Mouse (Mus musculus): Measurements from ENCODE around the gene Armh3. TPM values are rescaled to one million over a fixed set of nuclear protein-coding genes. Genes with fewer than 3 reads are reported as not detected.

The Armh3 gene
- total RNA-seq (2021): 10 to 100 TPM; 16.7 to 17.2 TPM

GRCm38 (mm10) chr19:45997785-45998693 lies at the start of gene Armh3:
Armh3 (minus strand) TSS chr19:45998488.
- intact Hi-C loops (cut with DNase I): no loop called here
- DNase-seq: peak; percentile 95

DNA sequence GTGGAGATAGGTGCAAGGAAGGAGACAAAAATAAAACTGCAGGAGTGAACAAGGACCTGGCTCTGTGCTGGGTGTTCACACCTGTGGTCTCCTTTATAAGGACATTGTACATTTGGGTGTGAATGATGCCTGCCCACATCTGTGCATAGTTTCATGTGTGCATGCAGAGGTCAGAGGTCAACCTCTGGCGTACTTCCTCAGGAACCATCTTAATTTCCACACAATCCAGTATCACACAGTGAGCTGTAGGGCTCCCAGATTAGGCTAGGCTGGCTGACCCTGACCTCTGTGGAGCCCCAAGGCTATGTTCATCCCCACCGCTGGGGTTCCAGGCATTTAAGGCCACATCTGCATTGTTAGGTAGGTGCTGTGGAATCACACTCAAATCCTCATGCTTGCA lies 49.1 kb upstream of the Armh3 start:
- intact Hi-C loops (cut with DNase I): no loop called here
- DNase-seq: no peak

- intact Hi-C loops (cut with DNase I): no loop called here
- DNase-seq: no peak
Observed at GRCm38 (mm10) chr19:46046621-46047025, 48.3 kb upstream of the Armh3 start.

GRCm38 (mm10) chr19:46045696-46046311 lies 47.5 kb upstream of the Armh3 start:
- peak; percentile 75 for DNase-seq
- intact Hi-C loops (cut with DNase I): no loop called here

DNA sequence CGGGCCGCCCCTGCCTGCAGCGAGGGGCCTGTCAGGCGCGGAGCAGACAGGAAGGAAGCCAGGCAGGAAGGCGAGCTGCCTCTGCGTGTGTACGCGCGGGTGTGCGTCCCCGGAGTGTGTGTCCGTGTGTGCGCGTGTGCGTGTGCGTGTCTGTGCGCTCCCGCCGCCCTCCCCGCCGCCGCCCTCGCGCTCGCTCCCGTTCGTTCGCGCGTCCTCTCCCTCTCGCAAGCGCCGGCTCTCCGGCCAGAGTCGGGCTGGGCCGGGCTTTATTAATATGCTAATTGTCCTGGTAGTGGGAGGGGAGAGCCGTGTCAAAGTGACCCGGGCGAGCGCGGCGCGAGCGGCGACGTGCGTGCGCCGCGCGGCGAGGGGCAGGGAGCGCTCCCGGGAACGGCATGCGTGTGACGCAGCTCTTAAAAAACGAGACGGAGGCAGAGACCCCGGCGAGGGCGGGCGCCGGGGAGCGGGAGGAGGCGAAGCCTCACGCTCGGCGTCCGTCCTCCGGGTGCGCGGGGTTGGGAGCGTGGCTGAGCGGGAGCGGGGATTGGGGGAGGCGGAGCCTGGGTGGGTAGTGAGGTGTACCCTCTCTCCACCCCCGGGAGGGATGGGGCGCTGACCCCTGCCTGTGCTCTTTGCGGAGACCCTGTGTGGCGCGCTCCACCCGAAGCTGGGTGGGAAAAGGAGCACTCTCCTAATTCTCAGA lies 46.9 kb upstream of the Armh3 start, which contains the start of gene Ldb1:
Gene Ldb1 (minus strand): TSS at position 222 of the 703 bp plus-strand sequence.
- intact Hi-C loops (cut with DNase I): no loop called here
- peak; percentile 91 to 92 for DNase-seq

- intact Hi-C loops (cut with DNase I): no loop called here
Observed at GRCm38 (mm10) chr19:46044271-46044992, 46.1 kb upstream of the Armh3 start, which contains the start of gene Pprc1. Pprc1 (plus strand) TSS chr19:46044886.

GRCm38 (mm10) chr19:46043380-46043779 lies 45.1 kb upstream of the Armh3 start:
- peak; percentile 56 to 60 for DNase-seq
- intact Hi-C loops (cut with DNase I): no loop called here

More at GRCm38 (mm10) chr19:46044271-46044992, 46.1 kb upstream of the Armh3 start, which contains the start of gene Pprc1:
- peak; percentile 64 to 76 for DNase-seq

GRCm38 (mm10) chr19:46042476-46043011 lies 44.3 kb upstream of the Armh3 start:
- intact Hi-C loops (cut with DNase I): no loop called here
- DNase-seq: peak in 1 of 2 experiments; percentile 50

DNA sequence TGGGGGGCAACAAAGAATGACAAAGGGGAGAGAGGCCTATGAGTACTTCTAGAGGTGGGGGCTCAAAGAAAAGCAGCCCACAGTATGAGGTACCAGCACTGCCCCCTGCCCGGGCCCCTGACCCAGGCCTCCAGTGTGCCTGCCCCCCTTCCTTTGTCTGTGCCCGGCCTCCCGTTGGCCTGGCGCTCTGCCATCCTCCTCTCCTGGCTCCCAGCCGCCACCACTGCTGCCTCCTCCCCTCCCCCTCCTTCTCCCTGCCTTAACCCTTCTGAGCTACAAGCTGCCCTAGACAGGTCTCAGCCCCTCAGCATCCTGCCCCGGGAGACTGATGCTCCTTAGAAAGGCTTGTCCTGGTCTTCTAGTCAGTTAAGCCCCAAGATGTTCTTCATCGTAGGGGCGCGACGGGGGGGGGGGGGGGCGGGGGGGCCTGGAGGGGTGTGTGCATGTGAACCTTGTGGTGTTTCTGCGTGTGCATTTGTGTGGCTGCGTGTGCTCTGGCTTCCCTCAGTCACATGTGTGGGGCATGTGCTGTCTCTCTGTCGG lies 43.7 kb upstream of the Armh3 start:
- intact Hi-C loops (cut with DNase I): no loop called here
- DNase-seq: peak; percentile 92 to 93

DNA sequence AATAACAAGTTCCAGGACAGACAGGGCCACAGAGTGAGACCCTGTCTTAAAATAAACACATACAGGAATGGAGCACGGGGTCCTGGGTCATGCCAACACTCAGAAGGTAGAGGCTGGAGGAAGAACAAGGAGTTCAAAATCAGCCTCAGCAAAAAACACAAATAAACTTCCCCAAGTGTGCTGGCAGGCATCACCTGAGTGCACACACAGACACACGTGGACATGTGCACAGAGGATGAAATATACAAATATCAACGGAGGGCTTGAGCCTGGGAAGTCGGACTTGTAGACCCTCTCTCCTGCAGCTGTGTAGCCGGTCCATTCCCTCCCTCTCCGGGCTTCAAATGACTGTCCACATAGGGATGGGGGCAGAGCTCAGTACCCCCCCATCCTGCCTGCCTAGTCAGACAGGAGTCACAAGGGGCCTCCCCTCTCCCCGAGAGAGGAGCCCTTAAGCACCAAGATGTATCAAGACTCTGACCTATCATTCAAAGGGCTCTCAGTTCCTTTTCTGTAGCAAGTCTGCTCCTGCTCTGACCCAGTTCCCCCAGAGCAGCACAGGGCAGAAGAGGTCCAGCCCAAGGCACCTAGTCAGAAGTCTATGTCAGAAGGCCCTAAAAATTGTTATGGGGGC lies 43.1 kb upstream of the Armh3 start:
- no peak for DNase-seq
- intact Hi-C loops (cut with DNase I): no loop called here

DNA sequence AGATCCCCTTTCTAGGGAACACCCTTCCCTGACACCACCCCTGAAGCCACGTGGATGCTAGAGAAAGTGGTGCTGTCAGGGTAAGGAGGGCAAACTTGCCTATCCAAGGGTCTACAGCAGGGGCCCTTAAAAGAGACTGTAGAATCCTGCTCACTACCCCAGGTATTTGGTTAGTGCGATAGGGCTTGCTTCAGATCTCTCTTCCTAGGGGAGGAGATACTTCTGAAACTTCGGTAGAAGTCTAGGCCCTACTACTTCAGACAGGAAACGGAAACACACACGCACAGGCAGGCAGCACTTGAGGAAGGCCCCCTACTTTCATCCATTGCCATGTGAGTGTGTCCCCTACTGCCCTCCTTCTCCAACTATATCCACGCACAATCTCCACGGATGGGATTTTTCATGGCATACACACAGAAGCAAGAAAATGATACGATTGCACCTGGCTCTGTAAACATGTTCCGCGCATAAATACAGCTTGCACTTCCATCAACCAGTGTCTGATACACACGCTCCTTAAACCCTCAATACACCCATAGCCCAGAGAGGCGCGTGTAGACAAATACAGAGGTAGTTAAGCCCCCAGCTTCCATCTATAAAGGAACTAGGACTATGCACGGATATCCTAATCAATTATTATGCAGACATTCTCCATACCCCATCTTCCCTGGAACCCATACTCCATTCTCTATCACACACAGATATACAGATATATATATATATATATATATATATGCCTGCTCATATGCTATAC lies 42.0 kb upstream of the Armh3 start:
- intact Hi-C loops (cut with DNase I): no loop called here
- DNase-seq: no peak

GRCm38 (mm10) chr19:46039478-46039877 lies 41.2 kb upstream of the Armh3 start:
- peak; percentile 90 for DNase-seq
- intact Hi-C loops (cut with DNase I): no loop called here

GRCm38 (mm10) chr19:46038851-46039260 lies 40.6 kb upstream of the Armh3 start:
- intact Hi-C loops (cut with DNase I): no loop called here
- peak; percentile 39 to 41 for DNase-seq

GRCm38 (mm10) chr19:46037925-46038850 lies 39.9 kb upstream of the Armh3 start:
- no peak for DNase-seq
- intact Hi-C loops (cut with DNase I): no loop called here

DNA sequence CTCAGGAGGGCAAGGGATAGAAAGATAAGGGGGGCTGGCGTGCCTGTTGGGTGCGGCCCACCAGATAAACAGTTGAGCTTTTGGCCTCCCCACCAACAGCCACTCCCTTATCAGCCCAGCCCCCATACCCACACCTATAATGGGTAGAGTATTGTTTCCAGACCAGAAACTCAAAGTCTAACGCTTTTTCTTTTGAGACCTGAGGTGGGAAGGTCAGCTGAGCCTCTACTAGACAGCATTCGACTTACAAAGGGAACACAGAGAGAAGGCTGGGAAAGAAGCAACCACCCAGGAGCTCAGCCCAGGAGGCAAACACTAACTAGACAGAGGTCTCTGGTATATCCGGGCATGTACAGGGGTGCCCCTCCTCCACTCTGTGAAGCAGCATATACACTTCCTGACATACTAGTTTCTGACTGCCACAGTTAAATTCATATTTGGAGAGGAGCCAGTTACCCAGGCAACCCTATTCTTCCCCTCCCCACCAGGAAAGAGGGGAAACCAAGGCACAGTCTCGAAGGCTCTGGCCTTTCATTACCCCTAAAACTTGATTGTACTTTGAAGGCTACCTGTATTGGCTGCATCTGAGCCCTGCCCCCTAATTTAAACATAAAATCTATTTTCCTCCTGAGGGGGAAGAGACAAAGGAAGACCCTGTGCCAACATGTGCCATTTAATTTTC lies 39.1 kb upstream of the Armh3 start:
- intact Hi-C loops (cut with DNase I): no loop called here
- no peak for DNase-seq

- no peak for DNase-seq
- intact Hi-C loops (cut with DNase I): no loop called here
Observed at GRCm38 (mm10) chr19:46036477-46037242, 38.4 kb upstream of the Armh3 start.
